Mouse (Mus musculus) spleen, adult 12 weeks (tissue): ENCODE results near the gene Mrgpra1.
"Not testable (repeated sequence)": the region's sequence is repeated elsewhere in the genome, so short reads cannot be mapped to it uniquely, and the experiment has no call there.

Experiments used
- DNase-seq: peaks from one replicate; pipeline ENCODE4 v3.0.0; 2022; ENCODE audit warnings: low spot score

Gene Mrgpra1

DNA sequence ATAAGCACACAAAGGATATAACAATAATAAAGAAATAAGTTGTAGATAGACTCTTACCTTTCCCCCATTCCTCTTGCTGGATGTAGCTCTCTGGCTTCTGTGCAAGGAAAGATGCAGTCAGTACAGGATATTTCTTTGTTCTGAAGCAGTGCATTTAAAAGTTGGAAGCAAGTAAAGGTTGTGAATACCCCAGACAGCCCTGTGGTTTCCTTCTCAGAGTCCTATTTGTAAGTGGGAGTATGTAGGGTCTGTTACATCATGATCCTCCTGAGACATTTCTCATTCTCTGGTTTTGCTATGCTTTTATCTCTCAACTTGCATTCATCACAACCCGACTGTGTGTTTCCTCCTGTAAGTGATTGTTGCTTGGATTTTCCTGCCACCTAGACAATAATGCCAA, at the start of gene Mrgpra1:
Mrgpra1 (minus strand) TSS at position 101 of the 400 bp plus-strand sequence.
- DNase-seq: no peak

DNA sequence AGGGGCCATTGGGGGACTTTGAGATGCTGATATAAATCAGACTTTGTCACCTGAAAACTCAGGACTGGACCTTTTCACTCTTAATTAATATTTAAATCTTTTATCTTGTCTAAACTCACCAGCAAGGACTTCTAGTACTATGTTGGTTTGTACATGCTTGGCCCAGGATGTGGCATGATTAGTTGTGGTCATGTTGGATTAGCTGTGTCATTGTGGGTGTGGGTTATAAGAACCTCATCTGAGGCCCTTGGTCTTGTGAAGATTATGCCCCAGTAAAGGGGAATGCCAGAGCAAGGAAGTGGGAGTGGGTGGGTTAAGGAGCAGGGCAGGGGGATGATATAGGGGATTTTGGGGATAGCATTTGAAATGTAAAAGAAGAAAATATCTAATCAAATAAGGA, 47.1 kb upstream of the Mrgpra1 start:
- no peak for DNase-seq

DNA sequence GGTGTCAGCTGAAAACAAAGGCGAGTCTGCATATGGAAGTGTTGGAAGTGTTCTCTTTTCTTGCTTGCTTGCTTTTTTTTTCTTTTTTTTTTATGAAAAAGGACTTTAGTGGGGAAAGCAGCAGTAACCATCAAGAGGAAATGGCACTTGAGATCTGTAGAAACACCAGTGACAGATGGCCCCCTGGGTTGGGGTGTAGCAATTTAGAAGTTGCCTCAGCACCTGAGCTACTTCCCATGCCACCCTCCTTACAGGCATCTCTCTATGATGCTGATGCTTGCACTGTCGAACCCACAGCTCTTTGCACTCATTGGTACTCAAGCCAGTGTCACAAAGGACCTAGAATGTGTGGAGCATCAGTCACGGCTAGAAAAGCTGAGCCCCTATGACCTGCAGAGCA, 5.6 kb downstream of the Mrgpra1 start:
- no peak for DNase-seq

DNA sequence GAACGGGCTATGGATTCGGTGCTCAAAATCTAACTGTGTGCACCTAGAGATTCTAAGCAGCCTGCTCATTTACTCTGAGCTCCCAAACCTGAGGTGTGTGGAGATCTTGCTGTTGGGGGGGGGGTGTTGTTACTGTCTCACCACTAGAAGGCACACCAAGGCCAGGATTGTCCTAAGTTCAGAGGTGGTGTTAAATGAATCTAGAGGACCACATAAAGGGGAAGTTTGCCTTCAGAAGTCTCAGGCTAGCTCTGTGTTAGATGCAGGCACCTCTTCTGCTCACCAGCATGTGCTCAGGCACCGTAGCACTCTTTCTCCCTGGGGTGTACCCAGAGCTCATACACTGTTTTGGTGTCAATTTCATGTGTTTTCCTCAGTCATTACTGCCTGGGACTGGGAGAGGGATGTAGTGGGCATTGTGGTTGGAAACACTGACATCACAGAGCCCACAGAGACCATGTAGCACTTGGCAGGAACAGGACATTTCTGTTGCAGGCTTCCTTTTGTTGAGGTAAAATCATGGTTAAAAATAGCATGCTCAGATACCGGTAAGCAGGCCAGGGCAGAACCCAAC, 8.0 kb downstream of the Mrgpra1 start:
- no peak for DNase-seq

DNA sequence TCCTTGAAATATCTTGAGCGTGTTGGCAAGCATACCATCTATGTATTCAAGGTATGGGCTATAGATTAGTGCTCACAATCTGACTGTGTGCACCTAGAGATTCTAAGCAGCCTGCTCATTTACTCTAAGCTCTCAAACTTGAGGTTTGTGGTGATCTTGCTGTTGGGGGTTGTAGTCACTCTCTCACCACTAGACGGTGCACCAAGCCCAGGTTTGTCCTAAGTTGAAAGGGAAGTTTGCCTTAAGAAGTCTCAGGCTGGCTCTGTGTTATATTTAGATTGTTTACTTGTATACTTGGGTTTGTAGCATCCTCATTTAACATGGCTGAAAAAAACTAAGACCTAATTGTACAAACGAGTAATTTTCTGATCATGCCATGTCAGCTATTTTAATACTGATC, 12.2 kb downstream of the Mrgpra1 start:
- not testable (repeated sequence) for DNase-seq

DNA sequence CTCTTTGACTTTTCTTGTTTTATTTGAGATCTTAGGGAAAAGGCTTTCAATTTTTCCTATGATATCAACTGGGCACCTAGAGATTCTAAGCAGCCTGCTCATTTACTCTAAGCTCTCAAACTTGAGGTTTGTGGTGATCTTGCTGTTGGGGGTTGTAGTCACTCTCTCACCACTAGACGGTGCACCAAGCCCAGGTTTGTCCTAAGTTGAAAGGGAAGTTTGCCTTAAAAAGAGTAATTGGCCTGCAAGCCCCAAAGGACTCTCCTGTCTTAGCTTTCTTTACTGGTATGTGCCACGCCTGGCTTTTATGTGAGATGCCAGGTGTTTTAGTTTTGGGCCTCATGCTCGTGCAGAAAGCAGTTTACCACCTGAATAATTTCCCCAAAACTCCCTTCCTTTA, 12.7 kb downstream of the Mrgpra1 start:
- not testable (repeated sequence) for DNase-seq

DNA sequence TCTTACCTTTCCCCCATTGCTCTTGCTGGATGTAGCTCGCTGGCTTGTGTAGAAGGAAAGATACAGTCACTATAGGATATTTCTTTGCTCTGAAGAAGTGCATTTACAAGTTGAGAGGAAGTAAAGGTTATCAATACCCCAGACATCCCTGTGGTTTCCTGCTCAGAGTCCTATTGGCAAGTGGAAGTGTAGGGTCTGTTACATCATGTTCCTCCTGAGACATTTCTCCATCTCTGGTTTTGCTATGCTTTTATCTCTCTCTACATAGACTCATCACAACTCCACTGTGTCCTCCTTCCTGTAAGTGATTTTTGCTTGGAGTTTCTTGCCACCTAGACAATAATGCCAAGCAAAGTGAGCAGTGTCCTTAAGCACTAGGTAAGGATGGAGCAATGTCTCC, 35.7 kb downstream of the Mrgpra1 start:
- no peak for DNase-seq

DNA sequence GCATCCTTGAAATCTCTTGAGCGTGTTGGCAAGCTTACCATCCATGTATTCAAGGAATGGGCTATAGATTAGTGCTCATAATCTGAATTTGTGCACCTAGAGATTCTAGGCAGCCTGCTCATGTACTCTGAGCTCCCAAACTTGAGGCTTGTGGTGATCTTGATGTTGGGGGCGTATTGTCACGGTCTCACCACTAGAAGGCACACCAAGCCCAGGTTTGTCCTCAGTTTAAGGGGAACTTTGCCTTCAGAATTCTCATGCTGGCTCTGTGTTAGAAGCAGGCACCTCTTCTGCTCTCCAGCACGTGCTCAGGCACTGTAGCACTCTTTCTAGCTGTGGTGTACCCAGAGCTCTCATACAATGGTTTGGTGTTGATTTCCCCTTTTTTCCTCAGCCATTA, 41.8 kb downstream of the Mrgpra1 start:
- DNase-seq: no peak

DNA sequence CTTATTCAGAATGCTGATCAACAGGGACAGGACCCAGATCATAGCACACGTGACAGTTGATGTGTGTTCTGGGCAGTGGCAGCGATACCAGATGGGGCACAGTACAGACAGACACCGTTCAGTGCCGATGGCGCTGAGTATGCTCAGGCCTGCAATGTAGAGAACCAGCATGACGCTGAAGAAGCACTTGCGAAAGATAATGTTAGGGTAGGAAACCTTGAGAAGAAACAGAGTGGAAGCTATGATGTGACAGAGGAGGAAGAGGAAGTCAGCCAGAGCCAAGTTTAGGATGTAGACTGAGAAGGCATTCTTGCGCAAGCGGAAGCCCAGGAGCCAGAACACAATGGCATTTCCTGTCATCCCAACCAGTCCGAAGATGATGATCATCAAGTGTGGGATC, 44.2 kb downstream of the Mrgpra1 start:
- DNase-seq: no peak

DNA sequence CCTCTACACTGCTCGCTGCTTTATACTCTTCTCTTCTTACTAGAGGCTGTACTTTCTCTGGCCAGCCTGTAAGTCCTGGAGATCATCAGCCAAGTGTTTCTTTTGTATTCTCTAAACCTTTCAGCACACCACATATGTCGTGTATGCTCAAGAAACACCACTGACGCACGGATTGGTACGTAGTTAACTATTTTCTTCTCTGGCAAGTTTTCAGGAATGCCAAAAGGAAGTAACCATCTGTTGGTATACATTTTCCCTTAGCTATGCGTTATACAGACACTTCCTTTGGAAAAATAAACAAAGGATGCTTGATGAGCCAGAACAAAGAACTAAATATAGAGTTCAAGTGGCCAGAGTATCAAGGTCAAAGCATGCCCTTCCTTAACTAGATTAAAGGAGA, 49.4 kb downstream of the Mrgpra1 start:
- not testable (repeated sequence) for DNase-seq

DNA sequence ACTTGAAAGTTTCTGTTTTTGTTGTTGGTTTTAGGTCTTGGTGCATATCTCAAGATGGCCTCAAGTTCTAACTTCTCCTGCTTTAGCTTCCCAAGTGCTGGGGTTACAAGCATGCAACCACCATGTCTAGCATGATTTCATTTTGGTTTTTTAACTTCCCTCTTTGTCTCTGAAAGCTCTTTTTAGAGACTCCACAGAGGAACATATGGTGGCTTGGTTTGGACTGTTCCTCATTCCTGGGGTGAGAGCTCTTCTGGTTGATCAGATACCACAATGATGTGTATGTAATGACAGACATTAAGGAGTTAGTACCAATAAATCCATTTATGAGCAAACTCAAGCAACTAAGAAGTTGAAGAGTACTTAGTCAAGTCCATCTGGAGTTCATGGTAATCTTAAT, 54.4 kb downstream of the Mrgpra1 start:
- DNase-seq: not testable (repeated sequence)
